Mouse (Mus musculus) kidney, postnatal 10 days (tissue): ENCODE measurements at regions not wholly inside any gene's neighbourhood (a gene's known extent, or its start where the extent isn't known, plus 50 kb on each side); places are given as distances from the start of the nearest gene placed in this dataset.

ENCODE experiments used
- DNase-seq: peaks from one replicate; pipeline ENCODE4 v3.0.0; 2021; ENCODE audit warnings: mixed read lengths

- no peak for DNase-seq
Observed at GRCm38 (mm10) chr2:160587015-160587835, 58.5 kb upstream of the Top1 start.

GRCm38 (mm10) chr2:160588401-160588800 lies 57.3 kb upstream of the Top1 start:
- DNase-seq = no peak

- no peak for DNase-seq
Observed at GRCm38 (mm10) chr2:160590209-160590910, 55.3 kb upstream of the Top1 start.

- DNase-seq = no peak
Observed at GRCm38 (mm10) chr2:160591446-160592180, 54.1 kb upstream of the Top1 start.

GRCm38 (mm10) chr2:160593035-160593434 lies 52.7 kb upstream of the Top1 start:
- peak; percentile 86 for DNase-seq
